Mouse (Mus musculus): ENCODE measurements around the gene Fbxw8.

Gene Fbxw8

GRCm38 (mm10) chr5:118155565-118155947 lies 292 bp upstream of the Fbxw8 start:
- DNase-seq (ENCODE audit: low spot score): no peak

- no peak for DNase-seq (ENCODE audit: low spot score)
These were observed 5.6 kb downstream of the Fbxw8 start for GRCm38 (mm10) chr5:118149711-118150110.

- DNase-seq (ENCODE audit: low spot score): no peak
These were observed 8.0 kb downstream of the Fbxw8 start for GRCm38 (mm10) chr5:118147264-118147663.

GRCm38 (mm10) chr5:118145999-118146679 lies 9.1 kb downstream of the Fbxw8 start:
- DNase-seq (ENCODE audit: low spot score): no peak

GRCm38 (mm10) chr5:118145458-118145857 lies 9.8 kb downstream of the Fbxw8 start:
- no peak for DNase-seq (ENCODE audit: low spot score)

- no peak for DNase-seq (ENCODE audit: low spot score)
These were observed 10.5 kb downstream of the Fbxw8 start for GRCm38 (mm10) chr5:118144770-118145169.

GRCm38 (mm10) chr5:118144327-118144726 lies 10.9 kb downstream of the Fbxw8 start:
- DNase-seq (ENCODE audit: low spot score): no peak

- DNase-seq (ENCODE audit: low spot score): no peak
These were observed 11.8 kb downstream of the Fbxw8 start for GRCm38 (mm10) chr5:118143211-118144026.

- no peak for DNase-seq (ENCODE audit: low spot score)
These were observed 12.8 kb downstream of the Fbxw8 start for GRCm38 (mm10) chr5:118142471-118142870.

GRCm38 (mm10) chr5:118139630-118140029 lies 15.6 kb downstream of the Fbxw8 start:
- no peak for DNase-seq (ENCODE audit: low spot score)

- DNase-seq (ENCODE audit: low spot score): no peak
These were observed 18.9 kb downstream of the Fbxw8 start for GRCm38 (mm10) chr5:118136391-118136790.

- DNase-seq (ENCODE audit: low spot score): no peak
These were observed 26.6 kb downstream of the Fbxw8 start for GRCm38 (mm10) chr5:118128651-118129050.

- no peak for DNase-seq (ENCODE audit: low spot score)
These were observed 27.1 kb downstream of the Fbxw8 start for GRCm38 (mm10) chr5:118128208-118128607.

GRCm38 (mm10) chr5:118126671-118127070 lies 28.6 kb downstream of the Fbxw8 start:
- DNase-seq (ENCODE audit: low spot score): no peak

- no peak for DNase-seq (ENCODE audit: low spot score)
These were observed 32.2 kb downstream of the Fbxw8 start for GRCm38 (mm10) chr5:118123096-118123495.

- DNase-seq (ENCODE audit: low spot score): no peak
These were observed 33.3 kb downstream of the Fbxw8 start for GRCm38 (mm10) chr5:118121928-118122327.

- no peak for DNase-seq (ENCODE audit: low spot score)
These were observed 34.6 kb downstream of the Fbxw8 start for GRCm38 (mm10) chr5:118120670-118121069.

GRCm38 (mm10) chr5:118118922-118119321 lies 36.3 kb downstream of the Fbxw8 start:
- DNase-seq (ENCODE audit: low spot score): no peak

GRCm38 (mm10) chr5:118118351-118118750 lies 36.9 kb downstream of the Fbxw8 start:
- DNase-seq (ENCODE audit: low spot score): no peak

GRCm38 (mm10) chr5:118113617-118114016 lies 41.6 kb downstream of the Fbxw8 start:
- no peak for DNase-seq (ENCODE audit: low spot score)

- DNase-seq (ENCODE audit: low spot score): no peak
These were observed 42.2 kb downstream of the Fbxw8 start for GRCm38 (mm10) chr5:118113043-118113442.

- DNase-seq (ENCODE audit: low spot score): no peak
These were observed 46.3 kb downstream of the Fbxw8 start for GRCm38 (mm10) chr5:118108794-118109440.
